Comparison of ENCODE assay signal across 10 mouse cellular contexts in the genomic region with DNA sequence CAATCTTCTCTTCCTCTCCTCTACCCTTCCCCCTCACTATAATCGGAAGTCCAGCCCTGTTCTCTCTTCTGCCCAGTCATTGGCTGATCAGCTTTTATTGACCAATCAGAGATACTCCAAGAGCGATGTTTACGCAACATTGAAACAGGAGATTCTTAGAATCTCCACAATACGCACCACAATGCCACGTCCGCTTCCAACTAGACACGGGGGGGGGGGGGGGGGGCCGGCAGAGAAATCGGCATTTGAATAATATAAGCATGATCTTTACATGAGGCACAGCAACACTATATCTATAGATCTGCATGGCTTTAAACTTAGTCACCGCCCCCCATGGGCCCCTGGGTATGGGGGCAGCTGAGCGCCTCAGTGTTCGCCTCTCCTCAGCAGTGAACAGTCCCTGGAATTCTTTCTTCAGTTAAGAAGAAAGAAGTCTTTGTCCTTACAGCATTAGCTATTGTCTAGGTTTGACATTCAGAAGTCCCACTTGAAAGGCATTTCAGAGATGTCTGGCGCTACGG. TPM values are rescaled to one million over a fixed set of nuclear protein-coding genes. Genes with fewer than 3 reads are reported as not detected.
A peak's percentile ranks its signal among the peaks of the same experiment; 100 is the strongest.
DNase-seq lines count a peak whose midpoint lies in the region; ATAC-seq and TF ChIP-seq lines count a peak whose summit lies in the region.
"Had no signal": no experiment of that assay in that cellular context is flagged by ENCODE, and none has a peak within 500 bp of the region (broad histone marks: within the 10 kb centered on the region; RNA-seq: fewer than 3 reads in every experiment).

No protein-coding gene starts in this region.

- TF ChIP-seq EP300 in lung, postnatal 0 days (IDR thresholded peaks at IDR 0.05): no peak

- 0 out of 2 replicates have a peak overlapping the region, but pooled peaks have one; percentile 8 for H3K4me2 ChIP-seq in lung, postnatal 0 days (replicated peaks; ENCODE audit: low read depth, low read length)
- H3K4me2 ChIP-seq in liver, embryonic 12.5 days: peak overlapping the region; percentile 44

- H3K9me3 ChIP-seq in lung, postnatal 0 days (ENCODE audit: low read length): no peaks in the 10 kb centered on the region
- no peaks in the 10 kb centered on the region for H3K9me3 ChIP-seq in forebrain, embryonic 10.5 days
- no peaks in the 10 kb centered on the region for H3K9me3 ChIP-seq in liver, embryonic 12.5 days (replicated peaks)

- ATAC-seq in lung, postnatal 0 days: peak; percentile 29; the same call in 1 of the 2 replicates
- ATAC-seq in liver, embryonic 12.5 days: peak; percentile 51; the same call in 1 of the 2 replicates
- no peak for ATAC-seq in erythroid progenitor cell, adult 5-6 weeks (replicated peaks; ENCODE audit: low FRiP score, poor library complexity, severe bottlenecking)
- no peak for ATAC-seq in frontal cortex, adult (ENCODE audit: low TSS enrichment)
- ATAC-seq: activated CD4-positive, CD25-positive, alpha-beta regulatory T cell, adult 4 months had no signal

- peak; percentile 53 for DNase-seq in lung, postnatal 0 days (ENCODE audit: low spot score)
- DNase-seq in lung, adult 18-20 months: no peak
- peak; percentile 77 for DNase-seq in forebrain, embryonic 10.5 days (ENCODE audit: extremely low spot score, low spot score)
- DNase-seq in retina, postnatal 1 day: peak; percentile 81
- no peak for DNase-seq in ovary, postnatal 14 days (ENCODE audit: low spot score)

- no peak overlapping the region for H3K9ac ChIP-seq in lung, postnatal 0 days (replicated peaks; ENCODE audit: low read depth)
- H3K9ac ChIP-seq in liver, embryonic 12.5 days: no peak overlapping the region

- WGBS in lung, postnatal 0 days: 47% methylated on average over 14 of the region's 14 CpGs
- WGBS in forebrain, embryonic 10.5 days: 25% methylated on average over 14 of the region's 14 CpGs
- WGBS in liver, embryonic 12.5 days (ENCODE audit: insufficient replicate concordance): 52% methylated on average over 14 of the region's 14 CpGs

- no peak for TF ChIP-seq CTCF in lung, postnatal 0 days (IDR thresholded peaks at IDR 0.05)

- no peak overlapping the region for H3K27ac ChIP-seq in lung, postnatal 0 days (ENCODE audit: low read length)
- peak overlapping the region; percentile 90 for H3K27ac ChIP-seq in forebrain, embryonic 10.5 days
- H3K27ac ChIP-seq in liver, embryonic 12.5 days: no peak overlapping the region
- H3K27ac ChIP-seq: macrophage had no signal

- H3K27me3 ChIP-seq in lung, postnatal 0 days (replicated peaks; ENCODE audit: insufficient read depth, low read length): no peaks in the 10 kb centered on the region
- H3K27me3 ChIP-seq in forebrain, embryonic 10.5 days (ENCODE audit: poor library complexity, severe bottlenecking): no peaks in the 10 kb centered on the region
- H3K27me3 ChIP-seq in liver, embryonic 12.5 days (replicated peaks): no peaks in the 10 kb centered on the region

- no peaks in the 10 kb centered on the region; the same call in 1 of the 2 replicates for H3K4me1 ChIP-seq in lung, postnatal 0 days (ENCODE audit: insufficient read depth, low read depth, low read length)
- peaks cover 30% of the 10 kb centered on the region for H3K4me1 ChIP-seq in forebrain, embryonic 10.5 days
- peaks cover 21% of the 10 kb centered on the region for H3K4me1 ChIP-seq in liver, embryonic 12.5 days

- H3K4me3 ChIP-seq in lung, postnatal 0 days (ENCODE audit: low read depth, low read length): no peak overlapping the region
- H3K4me3 ChIP-seq in forebrain, embryonic 10.5 days: peak overlapping the region; percentile 48
- peak overlapping the region; percentile 26 for H3K4me3 ChIP-seq in liver, embryonic 12.5 days

- H3K36me3 ChIP-seq in lung, postnatal 0 days (ENCODE audit: insufficient read depth, low read length): no peaks in the 10 kb centered on the region
- no peaks in the 10 kb centered on the region for H3K36me3 ChIP-seq in forebrain, embryonic 10.5 days (replicated peaks)
- H3K36me3 ChIP-seq in liver, embryonic 12.5 days: no peaks in the 10 kb centered on the region

RNA-seq across cellular contexts. Expression of gene Nhlrc1, which starts 39.6 kb away (rescaled TPM):
- polyA plus RNA-seq in lung, postnatal 0 days (2015; fragmentation: Nextera tagmentation; extraction: Ambion mirVana): 2.1 and 2.3 TPM in 2 replicates
- polyA plus RNA-seq in forebrain, embryonic 10.5 days (2016; fragmentation: Nextera tagmentation; extraction: Ambion mirVana): 3.9 and 4.2 TPM in 2 replicates
- polyA plus RNA-seq in liver, embryonic 12.5 days (2016; fragmentation: Nextera tagmentation; extraction: Ambion mirVana): 0.90 and 1.0 TPM in 2 replicates
- not detected in 2 replicates for total RNA-seq in erythroid progenitor cell, adult 5-6 weeks (2015; ENCODE audit: low replicate concordance)
- not detected in 2 replicates for total RNA-seq in erythroid progenitor cell, adult 5-6 weeks (2017; ENCODE audit: low replicate concordance)

RNA-seq across cellular contexts. Expression of gene Kif13a, which starts 45.4 kb away (rescaled TPM):
- polyA plus RNA-seq in lung, postnatal 0 days (2015; fragmentation: Nextera tagmentation; extraction: Ambion mirVana): 30.5 TPM in 2 replicates
- 8.0 and 10.6 TPM in 2 replicates for polyA plus RNA-seq in forebrain, embryonic 10.5 days (2016; fragmentation: Nextera tagmentation; extraction: Ambion mirVana)
- polyA plus RNA-seq in liver, embryonic 12.5 days (2016; fragmentation: Nextera tagmentation; extraction: Ambion mirVana): 6.9 and 7.8 TPM in 2 replicates
- total RNA-seq in erythroid progenitor cell, adult 5-6 weeks (2015; ENCODE audit: low replicate concordance): 1.7 and 3.6 TPM in 2 replicates
- total RNA-seq in erythroid progenitor cell, adult 5-6 weeks (2017; ENCODE audit: low replicate concordance): 6.5 and 6.7 TPM in 2 replicates

Comparison
In these comparisons a context has a peak if more than half of its experiments do, and no peak if none do; other contexts are left out.
1. DNase-seq: peak in lung, postnatal 0 days (single experiment), forebrain, embryonic 10.5 days (single experiment) and retina, postnatal 1 day (single experiment); none in lung, adult 18-20 months (0 of 2) and ovary, postnatal 14 days (single experiment).
2. ATAC-seq: peak in lung, postnatal 0 days (single experiment) and liver, embryonic 12.5 days (single experiment); none in erythroid progenitor cell, adult 5-6 weeks (single experiment) and frontal cortex, adult (single experiment).